Mouse (Mus musculus) neutrophil, adult 5-6 weeks (primary cell): ENCODE data around the gene Rps27. TPM values are rescaled to one million over a fixed set of nuclear protein-coding genes. Genes with fewer than 3 reads are reported as not detected.

Experiments
- ATAC-seq: fragments of 151-379, 151-347 bp; 2 replicates; pipeline ENCODE4 v1.8.0; 2017; ENCODE audit warnings: mild to moderate bottlenecking, moderate TSS enrichment; ENCODE audit not compliant: insufficient number of reproducible peaks, poor library complexity, low FRiP score, severe bottlenecking; ENCODE audit errors: extremely low read depth
- total RNA-seq: library from RNA; stranded (forward); fragments of 200-1000 nt; gene quantifications from 2 replicates; pipeline ENCODE4 v1.2.3, GENCODE M21; 2017

Rps27 gene
- total RNA-seq, 1 experiment from 2014 or later = 6,362 TPM

DNA sequence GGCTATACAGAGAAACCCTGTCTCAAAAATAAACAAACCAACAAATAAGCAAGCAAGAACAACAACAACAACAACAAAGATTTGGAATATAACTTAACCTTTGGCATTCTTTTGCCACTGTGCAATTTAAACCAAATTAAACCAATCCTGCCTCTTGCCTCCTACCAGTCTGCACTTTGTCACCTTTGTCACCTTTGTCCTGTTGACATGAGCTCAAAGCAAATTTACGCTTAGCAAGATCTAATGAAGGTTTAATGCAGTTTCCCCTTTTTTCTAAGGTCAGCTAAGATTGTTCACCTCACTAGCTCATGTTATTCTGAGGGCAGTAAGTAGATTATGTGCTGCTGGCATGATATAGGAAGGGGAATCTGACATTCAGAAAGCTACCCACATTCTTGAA, 15.9 kb downstream of the Rps27 start:
- ATAC-seq = no peak

GRCm38 (mm10) chr3:90195644-90196043, 17.8 kb downstream of the Rps27 start:
- ATAC-seq = no peak

GRCm38 (mm10) chr3:90194759-90195158, 18.7 kb downstream of the Rps27 start:
- ATAC-seq = no peak

GRCm38 (mm10) chr3:90190859-90191510, 22.5 kb downstream of the Rps27 start:
- ATAC-seq = no peak

DNA sequence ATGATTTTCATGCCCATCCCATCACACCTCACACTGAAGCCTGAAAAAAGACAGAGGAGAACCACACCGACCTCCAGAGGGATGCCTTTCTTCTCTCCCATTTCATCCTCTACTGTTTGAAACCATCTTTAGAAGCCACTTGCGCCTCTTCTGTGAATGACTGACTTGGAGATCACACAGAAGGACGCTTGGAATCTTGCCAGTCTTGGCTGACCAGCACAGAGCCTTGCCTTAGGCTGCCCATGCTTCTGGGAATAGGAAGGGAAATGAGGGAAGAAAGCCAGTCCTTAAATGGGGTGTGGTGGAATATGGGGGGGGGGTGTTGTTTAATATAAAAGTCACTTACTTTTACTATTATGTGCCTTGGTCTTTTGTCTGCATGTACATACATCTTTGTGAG, 29.9 kb downstream of the Rps27 start:
- ATAC-seq = no peak

GRCm38 (mm10) chr3:90179566-90179965, 33.9 kb downstream of the Rps27 start:
- no peak for ATAC-seq

Other genes starting within 250 kb of the Rps27 start
- 56.1 and 62.5 TPM in 2 replicates for gene Hax1, start 214.9 kb downstream of the Rps27 start, total RNA-seq
- gene 4933434E20Rik, start 162.0 kb downstream of the Rps27 start, total RNA-seq = 95.8 and 104 TPM in 2 replicates
- 186 and 235 TPM in 2 replicates for gene Ubap2l, start 161.0 kb downstream of the Rps27 start, total RNA-seq
- 950 and 1,052 TPM in 2 replicates for gene Tpm3, start 141.0 kb downstream of the Rps27 start, total RNA-seq
- 2.2 and 2.7 TPM in 2 replicates for gene Nup210l, start 109.5 kb downstream of the Rps27 start, total RNA-seq
- 1.4 and 2.0 TPM in 2 replicates for gene Rab13, start within 50 bp of the Rps27 start, total RNA-seq
- gene Jtb, start 17.9 kb upstream of the Rps27 start, total RNA-seq = 63.0 and 65.2 TPM in 2 replicates
- gene Creb3l4, start 29.9 kb upstream of the Rps27 start, total RNA-seq = not detected in 2 replicates
- 32.4 and 34.4 TPM in 2 replicates for gene Slc39a1, start 34.5 kb upstream of the Rps27 start, total RNA-seq
- gene Crtc2, start 40.5 kb upstream of the Rps27 start, total RNA-seq = 66.4 and 76.5 TPM in 2 replicates
- gene Dennd4b, start 51.5 kb upstream of the Rps27 start, total RNA-seq = 59.8 and 70.4 TPM in 2 replicates
- 56.0 and 64.1 TPM in 2 replicates for gene Gatad2b, start 79.5 kb upstream of the Rps27 start, total RNA-seq
- 0.35 and 2.7 TPM in 2 replicates for gene Slc27a3, start 176.3 kb upstream of the Rps27 start, total RNA-seq
- 17.3 and 23.2 TPM in 2 replicates for gene Ints3, start 220.0 kb upstream of the Rps27 start, total RNA-seq